Mouse (Mus musculus) thymus, postnatal 14 days (tissue): ENCODE results near the gene Rai1.

Source experiments
- DNase-seq: peaks from one replicate; pipeline ENCODE4 v3.0.0; 2021

Rai1 gene

DNA sequence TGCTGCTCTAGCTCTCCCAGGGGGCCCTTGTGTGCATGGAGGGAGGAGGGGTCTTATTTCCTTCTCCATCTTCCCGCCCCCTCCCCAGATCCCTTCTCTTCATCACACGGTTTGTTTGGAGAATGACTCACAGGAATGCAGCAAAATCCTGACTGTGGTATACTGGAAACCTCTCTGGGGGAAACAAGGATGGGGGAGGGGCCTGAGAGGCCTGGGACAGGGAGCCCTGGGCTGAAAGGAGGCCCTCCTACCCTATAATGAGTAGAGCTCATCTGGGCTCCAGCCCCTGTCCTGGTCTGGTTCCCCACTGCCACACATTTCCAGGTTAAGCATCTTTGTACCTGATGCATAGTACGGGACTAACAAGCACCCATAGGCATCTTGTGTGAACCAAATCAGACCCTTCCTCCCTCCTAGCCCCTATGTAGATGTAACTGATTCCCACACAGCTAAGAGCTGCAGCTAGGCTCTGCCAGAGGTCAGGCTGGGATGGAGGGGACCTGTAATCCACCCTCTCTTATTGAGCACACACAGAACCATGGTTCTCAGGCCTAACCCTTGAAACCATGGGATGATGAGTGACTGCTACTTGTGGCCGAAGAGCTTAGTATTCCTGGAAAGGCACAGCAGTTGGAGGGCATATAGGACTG lies 23.2 kb downstream of the Rai1 start:
- DNase-seq, result no peak

DNA sequence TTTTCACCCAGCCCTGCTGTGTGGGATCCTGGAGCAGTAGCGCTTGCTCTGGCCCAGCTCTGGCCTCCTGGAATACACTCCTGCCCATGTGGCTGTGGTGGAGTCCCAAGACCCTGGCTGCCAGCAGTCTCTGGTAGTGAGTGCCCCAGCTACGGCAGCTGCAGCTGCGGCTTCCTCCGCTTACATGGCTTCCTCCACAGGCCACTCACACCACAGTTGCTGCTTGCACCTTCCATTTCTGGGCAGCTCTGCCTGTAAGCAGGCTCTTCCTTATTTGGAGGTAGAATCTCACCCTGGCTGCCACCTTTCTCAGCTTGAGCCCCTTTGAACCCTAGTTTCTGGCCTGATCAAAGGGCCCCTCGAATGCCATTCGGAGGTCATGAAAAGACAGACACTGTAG lies 25.7 kb downstream of the Rai1 start:
- DNase-seq, result peak; percentile 74

DNA sequence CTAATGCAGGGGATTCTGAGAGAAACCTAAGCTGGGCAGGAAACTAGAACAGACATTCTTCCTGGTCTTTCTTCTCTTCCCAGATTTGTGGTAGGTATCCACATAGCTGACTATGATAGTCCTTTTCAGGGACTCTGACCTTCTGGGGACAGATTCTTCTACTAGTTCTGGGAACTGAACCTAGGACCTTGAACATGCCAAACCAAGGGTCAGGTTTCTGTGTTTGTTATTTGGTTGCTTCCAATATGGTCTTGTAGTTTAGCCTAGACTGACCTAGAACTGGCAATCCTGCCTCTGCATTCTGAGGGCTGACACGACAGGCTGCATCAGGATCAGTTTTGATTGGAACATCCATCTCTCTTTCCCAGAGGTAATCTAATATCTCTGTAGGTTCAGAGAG lies 27.2 kb downstream of the Rai1 start:
- DNase-seq, result no peak

GRCm38 (mm10) chr11:60136491-60136890 lies 31.7 kb downstream of the Rai1 start:
- no peak for DNase-seq

DNA sequence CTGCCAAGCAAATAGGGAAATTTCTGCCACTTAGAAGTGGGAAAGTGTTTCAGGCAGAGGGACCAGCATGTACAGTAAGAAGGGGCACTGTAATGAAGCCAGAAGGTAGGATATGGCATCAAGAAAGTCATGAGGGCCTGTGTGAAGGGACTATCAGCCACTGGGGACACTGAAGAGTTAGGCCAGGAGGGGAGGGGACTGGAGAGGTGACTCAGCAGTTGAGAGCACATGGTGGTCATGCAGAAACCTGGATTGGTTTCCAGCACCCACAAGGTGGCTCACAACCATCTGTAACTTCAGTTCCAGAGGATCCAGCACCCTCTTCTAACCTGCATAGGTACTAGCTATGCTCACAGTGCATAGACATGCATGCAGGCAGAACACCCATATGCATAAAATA lies 32.4 kb downstream of the Rai1 start:
- no peak for DNase-seq

GRCm38 (mm10) chr11:60139141-60139733 lies 34.4 kb downstream of the Rai1 start:
- peak; percentile 44 for DNase-seq

GRCm38 (mm10) chr11:60139734-60140371 lies 35.0 kb downstream of the Rai1 start:
- DNase-seq, result peak; percentile 55

GRCm38 (mm10) chr11:60140586-60141284 lies 35.9 kb downstream of the Rai1 start:
- no peak for DNase-seq

GRCm38 (mm10) chr11:60141285-60141608 lies 36.4 kb downstream of the Rai1 start:
- no peak for DNase-seq

DNA sequence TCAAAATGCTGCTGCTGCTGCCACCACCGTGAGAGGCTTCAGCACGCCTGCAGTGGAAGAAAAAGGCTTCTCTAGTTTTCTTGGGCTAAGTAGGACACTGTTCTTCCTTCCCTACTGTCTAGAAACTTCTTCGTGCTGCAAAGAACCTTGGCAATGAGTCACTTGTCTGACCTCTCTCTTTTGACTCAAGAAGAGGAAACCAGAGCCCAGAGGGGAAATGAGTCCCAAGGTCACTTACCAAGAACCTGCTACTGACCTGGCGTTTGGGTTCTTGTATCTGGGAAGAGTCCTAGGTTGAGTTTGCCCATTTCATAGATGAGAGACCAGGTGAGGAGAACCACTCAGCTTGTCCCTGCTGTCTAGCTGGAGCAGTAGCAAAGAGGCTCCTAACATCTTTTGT lies 38.3 kb downstream of the Rai1 start:
- no peak for DNase-seq

DNA sequence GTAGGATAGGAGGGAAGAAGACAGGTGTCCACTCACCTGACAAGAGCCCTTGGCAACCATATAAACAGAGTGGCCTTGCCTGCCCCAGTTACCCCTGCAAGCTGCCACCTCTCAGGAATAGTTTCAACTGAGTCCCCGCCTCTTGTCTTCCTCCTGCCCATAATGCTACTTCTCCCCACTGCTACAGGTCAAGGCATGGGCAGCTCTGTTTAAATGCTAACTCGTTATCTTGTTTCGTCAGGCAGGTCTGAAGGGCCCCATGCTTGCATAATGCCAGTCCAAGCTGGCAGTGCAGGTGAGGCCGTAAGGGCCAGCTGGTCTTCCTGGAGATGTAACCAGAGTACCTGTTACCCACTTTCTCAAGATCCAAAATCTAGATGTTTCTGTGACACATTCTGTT lies 41.4 kb downstream of the Rai1 start:
- DNase-seq, result no peak

DNA sequence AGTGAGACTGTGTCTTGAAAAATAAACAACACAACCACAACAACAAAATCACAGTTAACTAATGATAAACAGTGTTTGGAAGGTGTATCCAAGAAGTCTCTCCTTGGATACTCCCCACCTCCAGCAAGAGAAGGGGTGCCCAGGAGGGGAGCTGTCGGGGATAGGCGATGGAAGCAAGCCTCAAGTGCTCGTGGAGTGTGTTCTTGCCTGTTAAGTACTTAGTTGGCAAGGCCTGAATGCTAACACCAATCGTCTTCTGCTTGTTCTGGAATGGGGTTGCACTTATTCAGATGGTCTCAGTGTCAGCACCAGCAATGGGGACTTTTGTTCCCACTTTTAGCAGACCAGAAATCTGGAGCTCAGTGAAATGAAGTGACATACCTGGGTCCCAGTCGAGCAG lies 43.8 kb downstream of the Rai1 start:
- DNase-seq, result no peak

- DNase-seq, result no peak
These were observed 44.3 kb downstream of the Rai1 start for GRCm38 (mm10) chr11:60149086-60149485.

DNA sequence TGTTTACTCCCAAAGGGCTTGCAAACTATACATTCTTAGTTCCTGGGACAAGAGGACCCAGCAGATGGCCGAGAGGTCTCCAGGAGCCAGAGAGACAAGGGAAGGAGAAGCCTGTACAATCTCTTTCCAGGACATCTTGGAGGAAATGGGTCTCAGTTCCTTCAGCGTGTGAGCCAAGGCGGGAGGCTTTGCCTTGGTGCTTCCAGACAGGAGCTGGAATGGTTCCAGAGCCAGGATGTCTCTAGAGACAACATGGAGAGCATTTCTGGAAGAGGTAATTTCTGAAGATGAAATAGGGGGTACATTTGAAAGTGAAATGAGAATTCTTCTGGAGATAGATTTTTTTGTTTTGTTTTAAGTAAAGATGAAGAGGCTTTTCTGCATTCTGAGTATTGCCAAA lies 45.9 kb downstream of the Rai1 start:
- DNase-seq, result no peak

DNA sequence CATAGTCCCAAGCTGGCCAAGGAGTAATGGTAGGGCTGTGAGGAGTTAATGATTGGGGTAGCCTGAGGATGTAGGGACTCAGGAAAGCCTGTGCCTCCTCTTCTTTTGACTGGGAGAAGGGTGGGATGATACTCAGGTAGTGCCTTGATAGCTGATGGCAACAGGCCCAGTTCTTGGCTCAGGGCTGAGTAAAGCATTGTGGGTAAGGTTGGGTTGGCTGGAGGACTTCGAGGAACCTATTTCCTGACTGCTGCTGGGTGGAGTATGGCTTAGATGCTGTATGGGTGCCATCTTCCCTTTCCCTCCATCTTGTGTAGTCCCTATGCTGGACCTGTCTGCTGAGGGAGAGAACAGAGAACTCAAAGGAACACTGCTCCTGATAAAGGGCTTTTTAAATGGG lies 47.5 kb downstream of the Rai1 start:
- DNase-seq, result no peak

DNA sequence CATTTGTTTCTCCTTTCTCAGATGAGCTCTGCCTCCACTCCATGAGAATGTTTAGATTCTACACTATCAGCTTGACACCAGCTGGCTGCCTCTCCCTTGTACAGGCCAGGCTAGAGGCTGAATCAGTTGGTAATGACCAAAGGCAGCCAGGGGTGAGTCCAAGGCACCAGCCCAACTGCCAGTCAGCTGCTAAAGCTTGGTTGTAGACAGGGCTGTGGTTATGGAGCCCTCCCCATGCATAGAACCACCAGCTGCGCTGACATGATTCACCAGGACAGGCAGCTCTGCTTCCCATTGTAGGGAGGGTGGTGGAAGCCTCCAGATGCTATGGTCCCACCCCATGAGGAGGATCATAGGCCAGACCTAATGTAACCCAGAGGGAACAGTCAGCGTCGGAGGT lies 49.1 kb downstream of the Rai1 start:
- DNase-seq, result no peak

- DNase-seq, result no peak
These were observed 50.9 kb downstream of the Rai1 start for GRCm38 (mm10) chr11:60155690-60156089.

GRCm38 (mm10) chr11:60158271-60158670 lies 53.5 kb downstream of the Rai1 start:
- peak; percentile 50 for DNase-seq

DNA sequence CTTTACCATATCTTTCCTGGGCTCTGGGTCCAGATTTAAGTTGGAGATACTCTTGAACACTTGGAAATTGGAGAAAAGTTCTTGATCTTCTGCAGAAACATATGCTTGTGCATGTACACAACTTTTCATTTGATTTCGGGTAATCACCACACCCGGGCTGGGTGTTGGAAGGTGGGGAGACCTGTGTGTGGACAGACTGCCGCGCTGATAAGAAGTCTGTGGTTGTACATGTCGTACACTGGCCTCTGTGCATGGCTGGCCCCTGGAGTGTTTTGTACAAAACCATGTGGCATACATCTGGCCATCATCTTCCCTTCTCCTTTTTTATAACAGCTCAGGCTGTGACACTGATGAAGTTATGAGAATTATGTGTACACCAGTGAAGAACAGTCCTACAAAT lies 55.1 kb downstream of the Rai1 start:
- DNase-seq, result no peak

GRCm38 (mm10) chr11:60160454-60161114 lies 55.8 kb downstream of the Rai1 start:
- peak; percentile 65 for DNase-seq

DNA sequence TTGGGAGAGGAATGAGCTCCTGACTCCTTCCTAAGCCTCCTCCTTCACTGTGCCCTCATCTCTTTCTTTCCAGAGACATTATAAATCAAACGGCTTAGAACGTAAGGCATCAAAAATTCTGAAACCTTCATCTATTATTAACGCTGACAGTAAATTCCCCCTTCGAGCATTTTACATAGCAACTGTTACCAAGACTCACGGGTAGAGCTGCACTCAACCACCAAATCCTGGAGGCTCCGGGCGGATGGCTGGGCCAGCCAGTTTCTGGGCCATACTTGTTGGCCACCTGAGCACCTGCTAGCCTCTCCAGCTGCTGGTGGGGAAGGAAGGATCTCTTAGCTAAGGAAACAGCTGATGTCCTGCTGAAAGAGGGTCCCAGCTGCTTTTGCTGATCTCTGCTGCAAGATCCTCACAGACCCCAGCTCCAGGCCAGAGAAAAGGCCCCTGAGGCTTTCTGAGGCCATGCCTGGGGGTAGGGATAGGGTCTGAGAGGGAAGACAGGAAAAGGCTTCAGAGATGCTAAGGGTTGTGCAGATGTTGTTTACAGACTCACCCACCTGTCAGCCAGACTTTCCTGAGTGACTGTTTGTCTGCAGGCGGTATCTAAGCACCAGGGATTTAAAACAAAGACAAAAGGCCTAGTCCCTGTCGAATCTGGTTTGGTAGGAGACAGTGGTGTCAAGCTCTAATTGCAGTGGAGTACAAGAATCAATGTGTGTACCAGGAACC lies 56.5 kb downstream of the Rai1 start:
- peak; percentile 54 for DNase-seq

- DNase-seq, result no peak
These were observed 57.7 kb downstream of the Rai1 start for GRCm38 (mm10) chr11:60162547-60162946.

DNA sequence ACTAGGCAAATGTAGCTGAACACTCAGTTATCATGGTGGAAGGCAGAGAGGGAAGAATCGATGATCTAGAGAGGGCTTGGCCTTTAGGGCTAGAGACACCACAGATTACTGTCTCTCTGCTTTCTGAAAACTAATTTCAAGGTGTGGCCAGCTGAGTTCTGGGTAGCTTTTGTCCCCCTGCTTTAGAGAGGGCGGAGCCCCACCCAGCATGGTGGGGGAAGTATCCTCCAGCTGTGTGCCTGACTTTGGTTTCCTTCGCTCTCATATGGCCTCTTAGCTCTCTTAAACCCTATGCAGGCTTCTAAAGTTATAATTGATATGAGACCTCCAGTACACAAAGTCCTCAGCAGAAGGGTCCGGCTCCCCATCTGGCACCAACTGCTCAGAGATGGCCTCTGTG lies 58.5 kb downstream of the Rai1 start:
- peak; percentile 48 for DNase-seq
